ENCODE assay signal across 16 mouse cellular contexts in the genomic region with DNA sequence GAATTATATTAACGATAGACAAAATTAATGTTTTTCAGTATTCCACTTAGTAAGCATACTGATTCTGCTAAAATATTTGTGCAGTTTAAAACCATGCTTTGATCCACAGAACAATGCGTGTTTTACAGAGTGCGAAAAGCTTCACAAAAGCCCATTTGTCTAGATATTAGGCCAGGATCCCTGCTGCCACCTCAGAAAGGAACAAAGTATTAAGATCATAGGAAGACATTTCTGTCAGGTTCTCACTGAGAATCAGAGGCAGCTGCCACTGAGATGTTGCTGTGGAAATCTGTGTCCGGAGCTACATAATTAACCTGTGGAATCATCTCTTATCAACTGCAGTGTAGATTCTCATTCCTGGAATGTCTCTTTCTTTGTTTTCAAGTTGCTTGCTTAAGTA.
DNase-seq lines count a peak whose midpoint lies in the region; ATAC-seq lines count a peak whose summit lies in the region.
"Had no signal": no experiment of that assay in that cellular context is flagged by ENCODE, and none has a peak within 500 bp of the region (broad histone marks: within the 10 kb centered on the region; RNA-seq: fewer than 3 reads in every experiment).

No protein-coding gene starts in this region.

- no peak for ATAC-seq in heart, embryonic 12.5 days (ENCODE audit: insufficient number of reproducible peaks, low FRiP score)
- no peak for ATAC-seq in neural tube, embryonic 13.5 days (ENCODE audit: low read depth)
- ATAC-seq in midbrain, embryonic 13.5 days: no peak
- ATAC-seq: intestine, postnatal 0 days had no signal

- H3K9ac ChIP-seq in heart, embryonic 12.5 days: no peak overlapping the region
- 0 out of 2 replicates have a peak overlapping the region, but pooled peaks have one; percentile 32 for H3K9ac ChIP-seq in neural tube, embryonic 13.5 days
- H3K9ac ChIP-seq in midbrain, embryonic 13.5 days (replicated peaks): no peak overlapping the region
- H3K9ac ChIP-seq: embryonic facial prominence, embryonic 12.5 days; liver, embryonic 15.5 days had no signal

- DNase-seq in heart, adult 11 months: peak; percentile 17
- DNase-seq in neural tube, embryonic 10.5 days (ENCODE audit: extremely low spot score, low spot score): no peak
- no peak for DNase-seq in kidney, adult 11 months
- no peak for DNase-seq in cerebellum, adult 9-10 months
- DNase-seq: B cell, adult 2 months; cerebellum, adult 8-10 months; gastrocnemius, postnatal 14 days; right cerebral cortex, postnatal 14 days had no signal

- H3K4me1 ChIP-seq in heart, embryonic 12.5 days (replicated peaks): no peaks in the 10 kb centered on the region
- H3K4me1 ChIP-seq in neural tube, embryonic 13.5 days (replicated peaks): peaks cover 25% of the 10 kb centered on the region
- peaks cover 23% of the 10 kb centered on the region for H3K4me1 ChIP-seq in midbrain, embryonic 13.5 days (replicated peaks)
- H3K4me1 ChIP-seq: liver, embryonic 15.5 days had no signal

- H3K36me3 ChIP-seq in heart, embryonic 12.5 days: no peaks in the 10 kb centered on the region
- no peaks in the 10 kb centered on the region for H3K36me3 ChIP-seq in neural tube, embryonic 13.5 days
- H3K36me3 ChIP-seq in midbrain, embryonic 13.5 days: no peaks in the 10 kb centered on the region
- H3K36me3 ChIP-seq: embryonic facial prominence, embryonic 12.5 days; liver, embryonic 15.5 days had no signal

- no peak overlapping the region for H3K4me3 ChIP-seq in heart, embryonic 12.5 days
- no peak overlapping the region for H3K4me3 ChIP-seq in neural tube, embryonic 13.5 days
- H3K4me3 ChIP-seq in midbrain, embryonic 13.5 days (replicated peaks): no peak overlapping the region
- H3K4me3 ChIP-seq: embryonic facial prominence, embryonic 12.5 days; erythroblast, embryonic 14.5 days; liver, embryonic 15.5 days had no signal

- H3K4me2 ChIP-seq in heart, embryonic 12.5 days: no peak overlapping the region
- H3K4me2 ChIP-seq in neural tube, embryonic 13.5 days: no peak overlapping the region
- H3K4me2 ChIP-seq in midbrain, embryonic 13.5 days (replicated peaks): peak overlapping the region; percentile 25; the same call in 1 of the 2 replicates
- H3K4me2 ChIP-seq: embryonic facial prominence, embryonic 12.5 days; liver, embryonic 15.5 days had no signal

- H3K9me3 ChIP-seq in heart, embryonic 12.5 days (replicated peaks): no peaks in the 10 kb centered on the region
- no peaks in the 10 kb centered on the region for H3K9me3 ChIP-seq in neural tube, embryonic 13.5 days
- no peaks in the 10 kb centered on the region for H3K9me3 ChIP-seq in midbrain, embryonic 13.5 days
- H3K9me3 ChIP-seq: embryonic facial prominence, embryonic 12.5 days; liver, embryonic 15.5 days had no signal

- no peaks in the 10 kb centered on the region for H3K27me3 ChIP-seq in heart, embryonic 12.5 days (replicated peaks)
- no peaks in the 10 kb centered on the region for H3K27me3 ChIP-seq in neural tube, embryonic 13.5 days
- no peaks in the 10 kb centered on the region for H3K27me3 ChIP-seq in midbrain, embryonic 13.5 days
- H3K27me3 ChIP-seq: embryonic facial prominence, embryonic 12.5 days; liver, embryonic 15.5 days had no signal

- WGBS in heart, embryonic 12.5 days: 72% methylated on average over 4 of the region's 4 CpGs
- WGBS in neural tube, embryonic 13.5 days: 63% methylated on average over 4 of the region's 4 CpGs
- WGBS in midbrain, embryonic 13.5 days: 26% methylated on average over 4 of the region's 4 CpGs

- H3K27ac ChIP-seq in heart, embryonic 12.5 days (ENCODE audit: poor library complexity, severe bottlenecking): no peak overlapping the region
- peak overlapping the region; percentile 78 for H3K27ac ChIP-seq in neural tube, embryonic 13.5 days (replicated peaks)
- H3K27ac ChIP-seq in midbrain, embryonic 13.5 days: no peak overlapping the region; the same call in 1 of the 2 replicates
- H3K27ac ChIP-seq: embryonic facial prominence, embryonic 12.5 days; liver, embryonic 15.5 days; macrophage had no signal
